31 mouse cellular contexts compared by ENCODE assay signal in the genomic region with DNA sequence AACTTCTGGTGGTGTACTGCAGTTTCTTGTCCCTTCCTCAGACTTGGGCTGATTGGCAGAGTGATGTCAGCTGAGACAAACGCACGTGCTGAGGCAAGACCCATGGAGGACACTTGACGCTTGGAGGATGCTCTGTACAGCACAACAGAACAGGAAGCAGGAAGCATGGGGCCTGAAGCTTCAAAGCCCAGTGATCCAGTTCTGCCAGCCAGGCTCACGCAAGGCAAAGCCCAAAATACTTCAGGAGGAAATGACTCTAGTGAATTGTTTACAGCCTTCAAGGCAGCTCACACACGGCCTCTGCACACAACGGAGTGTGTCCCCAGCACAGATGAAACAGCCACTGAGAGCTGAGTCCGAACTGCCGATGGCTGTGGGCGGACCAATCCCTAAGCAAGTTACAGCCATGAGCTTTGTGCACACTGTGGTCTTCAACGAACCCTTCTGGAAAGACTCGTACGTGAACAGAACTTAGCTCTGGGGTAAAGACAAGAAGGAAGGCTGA. TPM values are rescaled to one million over a fixed set of nuclear protein-coding genes. Genes with fewer than 3 reads are reported as not detected.
DNase-seq lines count a peak whose midpoint lies in the region; ATAC-seq and TF ChIP-seq lines count a peak whose summit lies in the region.
"Had no signal": no experiment of that assay in that cellular context is flagged by ENCODE, and none has a peak within 500 bp of the region (broad histone marks: within the 10 kb centered on the region; RNA-seq: fewer than 3 reads in every experiment).

No protein-coding gene starts in this region.

- no peaks in the 10 kb centered on the region for H3K27me3 ChIP-seq in lung, embryonic 14.5 days (ENCODE audit: insufficient read depth, low read length)
- peaks cover 34% of the 10 kb centered on the region for H3K27me3 ChIP-seq in megakaryocyte, embryonic 14.5 days (replicated peaks)
- H3K27me3 ChIP-seq in liver, embryonic 11.5 days (replicated peaks; ENCODE audit: control insufficient read depth, insufficient read depth, low read length) = peaks cover 5% of the 10 kb centered on the region; the same call in 1 of the 2 replicates
- H3K27me3 ChIP-seq: embryonic facial prominence, embryonic 13.5 days; forebrain, embryonic 15.5 days had no signal

- H3K4me1 ChIP-seq in lung, embryonic 14.5 days (ENCODE audit: insufficient read depth) = no peaks in the 10 kb centered on the region
- peaks cover 35% of the 10 kb centered on the region for H3K4me1 ChIP-seq in megakaryocyte, embryonic 14.5 days
- H3K4me1 ChIP-seq in liver, embryonic 11.5 days (replicated peaks; ENCODE audit: control insufficient read depth, insufficient read depth, low read length) = no peaks in the 10 kb centered on the region
- H3K4me1 ChIP-seq: embryonic facial prominence, embryonic 13.5 days; heart, embryonic 12.5 days had no signal

- no peak overlapping the region for H3K4me2 ChIP-seq in lung, embryonic 14.5 days
- H3K4me2 ChIP-seq in liver, embryonic 11.5 days = no peak overlapping the region
- H3K4me2 ChIP-seq: embryonic facial prominence, embryonic 13.5 days; forebrain, embryonic 15.5 days; heart, embryonic 12.5 days; hindbrain, embryonic 13.5 days; liver, embryonic 15.5 days; midbrain, embryonic 11.5 days; neural tube, embryonic 12.5 days had no signal

- no peak overlapping the region for H3K27ac ChIP-seq in lung, embryonic 14.5 days (ENCODE audit: low read depth)
- no peak overlapping the region for H3K27ac ChIP-seq in liver, embryonic 11.5 days (ENCODE audit: low read depth, low read length)
- H3K27ac ChIP-seq: embryonic facial prominence, embryonic 13.5 days; forebrain, embryonic 10.5 days; forebrain, embryonic 15.5 days; hindbrain, embryonic 13.5 days; liver, embryonic 15.5 days; neural tube, embryonic 12.5 days had no signal

- H3K9ac ChIP-seq in lung, embryonic 14.5 days = no peak overlapping the region
- H3K9ac ChIP-seq in liver, embryonic 11.5 days (ENCODE audit: low read depth, low read length) = no peak overlapping the region
- H3K9ac ChIP-seq: embryonic facial prominence, embryonic 13.5 days; forebrain, embryonic 15.5 days; heart, embryonic 12.5 days; hindbrain, embryonic 13.5 days; liver, embryonic 15.5 days; neural tube, embryonic 12.5 days had no signal

- 63% methylated on average over 12 of the region's 12 CpGs for WGBS in lung, embryonic 14.5 days
- 61% methylated on average over 12 of the region's 12 CpGs for WGBS in liver, embryonic 11.5 days

- TF ChIP-seq CTCF in lung, embryonic 14.5 days (IDR thresholded peaks at IDR 0.05; ENCODE audit: low read depth) = no peak

- no peaks in the 10 kb centered on the region for H3K9me3 ChIP-seq in lung, embryonic 14.5 days (ENCODE audit: low read depth, low read length)
- H3K9me3 ChIP-seq in megakaryocyte, embryonic 14.5 days = peaks cover 18% of the 10 kb centered on the region
- H3K9me3 ChIP-seq in liver, embryonic 11.5 days (ENCODE audit: control insufficient read depth, low read length) = no peaks in the 10 kb centered on the region
- H3K9me3 ChIP-seq: forebrain, embryonic 15.5 days; hindbrain, embryonic 13.5 days; liver, embryonic 15.5 days had no signal

- peak; percentile 33 for DNase-seq in kidney, adult 9 months
- DNase-seq in kidney, adult 8-10 months = no peak
- peak; percentile 53 for DNase-seq in lung, embryonic 14.5 days
- no peak for DNase-seq in lung, postnatal 25 days (ENCODE audit: low spot score)
- DNase-seq in liver, embryonic 11.5 days (ENCODE audit: low spot score) = no peak
- DNase-seq: adrenal gland, adult 2 months; adrenal gland, postnatal 36 days; cerebellum, adult 18-20 months; gastrocnemius, postnatal 25 days; heart, adult 18-20 months; heart, postnatal 4 days; layer of hippocampus, adult 9-11 months; liver; right cerebral cortex, adult 18-20 months; spleen, adult 18-20 months; thymus, postnatal 25 days had no signal

- no peak overlapping the region for H3K4me3 ChIP-seq in lung, embryonic 14.5 days (ENCODE audit: low read depth, low read length)
- peak overlapping the region; percentile 81 for H3K4me3 ChIP-seq in megakaryocyte, embryonic 14.5 days (replicated peaks)
- no peak overlapping the region for H3K4me3 ChIP-seq in liver, embryonic 11.5 days (ENCODE audit: low read depth, low read length)
- H3K4me3 ChIP-seq: embryonic facial prominence, embryonic 13.5 days; forebrain, embryonic 10.5 days; forebrain, embryonic 15.5 days; heart, embryonic 12.5 days; hindbrain, embryonic 13.5 days; liver, embryonic 15.5 days; myocyte; neural tube, embryonic 12.5 days had no signal

- no peaks in the 10 kb centered on the region for H3K36me3 ChIP-seq in lung, embryonic 14.5 days (ENCODE audit: insufficient read depth)
- peaks cover 4% of the 10 kb centered on the region for H3K36me3 ChIP-seq in megakaryocyte, embryonic 14.5 days (replicated peaks; ENCODE audit: low read length)
- H3K36me3 ChIP-seq in liver, embryonic 11.5 days (ENCODE audit: control insufficient read depth, insufficient read depth, low read length) = no peaks in the 10 kb centered on the region
- H3K36me3 ChIP-seq: embryonic facial prominence, embryonic 13.5 days; forebrain, embryonic 10.5 days; forebrain, embryonic 15.5 days; heart, embryonic 12.5 days; hindbrain, embryonic 13.5 days; liver, embryonic 15.5 days; neural tube, embryonic 12.5 days had no signal

- no peak; the same call in 1 of the 2 replicates for ATAC-seq in lung, embryonic 14.5 days (ENCODE audit: insufficient read depth)
- ATAC-seq in megakaryocyte, adult 5-6 weeks (ENCODE audit: poor library complexity, severe bottlenecking) = no peak
- ATAC-seq in liver, embryonic 11.5 days (replicated peaks; ENCODE audit: low FRiP score) = no peak
- ATAC-seq: activated CD4-positive, CD25-positive, alpha-beta regulatory T cell, adult 4 months; forebrain, embryonic 15.5 days; intestine, embryonic 16.5 days; midbrain, embryonic 16.5 days had no signal

RNA-seq across cellular contexts. Expression of a gene that starts 17.5 kb away (rescaled TPM):
- 8.1 and 10.8 TPM in 2 replicates for polyA plus RNA-seq in lung, embryonic 14.5 days (2014; fragmentation: Nextera tagmentation; extraction: Ambion mirVana)
- polyA plus RNA-seq in megakaryocyte, embryonic 14.5 days (2012; ENCODE audit: insufficient read depth, low replicate concordance) = 0.22 TPM in 1 of 2 replicates, not detected in the other
- total RNA-seq in megakaryocyte, adult 5-6 weeks (2015) = not detected in 2 replicates
- not detected in 2 replicates for total RNA-seq in megakaryocyte, adult 5-6 weeks (2017)
- polyA plus RNA-seq in liver, embryonic 11.5 days (2014; fragmentation: Nextera tagmentation; extraction: Ambion mirVana) = 4.9 and 5.6 TPM in 2 replicates
- total RNA-seq: common myeloid progenitor, adult 5-6 weeks; heart, adult 18-20 months had no signal
- polyA plus RNA-seq: activated CD4-positive, CD25-positive, alpha-beta regulatory T cell, adult 4 months had no signal

RNA-seq across cellular contexts. Expression of a gene that starts 34.7 kb away (rescaled TPM):
- polyA plus RNA-seq in lung, embryonic 14.5 days (2014; fragmentation: Nextera tagmentation; extraction: Ambion mirVana) = 479 and 486 TPM in 2 replicates
- 17.8 and 28.5 TPM in 2 replicates for polyA plus RNA-seq in megakaryocyte, embryonic 14.5 days (2012; ENCODE audit: insufficient read depth, low replicate concordance)
- total RNA-seq in megakaryocyte, adult 5-6 weeks (2015) = 255 and 299 TPM in 2 replicates
- 203 and 252 TPM in 2 replicates for total RNA-seq in megakaryocyte, adult 5-6 weeks (2017)
- 623 and 628 TPM in 2 replicates for polyA plus RNA-seq in liver, embryonic 11.5 days (2014; fragmentation: Nextera tagmentation; extraction: Ambion mirVana)

Comparison
In these comparisons a context has a peak if more than half of its experiments do, and no peak if none do; other contexts are left out.
1. DNase-seq: peak in kidney, adult 9 months (single experiment) and lung, embryonic 14.5 days (single experiment); none in kidney, adult 8-10 months (0 of 2), lung, postnatal 25 days (single experiment) and liver, embryonic 11.5 days (single experiment).
2. RNA of a gene that starts 34.7 kb away (polyA plus RNA-seq): 623 to 628 TPM in liver, embryonic 11.5 days and 479 to 486 TPM in lung, embryonic 14.5 days; 17.8 to 28.5 TPM in megakaryocyte, embryonic 14.5 days; every median in the first group is over 10 times any median in the second.